Mouse (Mus musculus): ENCODE measurements around the gene Tmem131.

The Tmem131 gene

DNA sequence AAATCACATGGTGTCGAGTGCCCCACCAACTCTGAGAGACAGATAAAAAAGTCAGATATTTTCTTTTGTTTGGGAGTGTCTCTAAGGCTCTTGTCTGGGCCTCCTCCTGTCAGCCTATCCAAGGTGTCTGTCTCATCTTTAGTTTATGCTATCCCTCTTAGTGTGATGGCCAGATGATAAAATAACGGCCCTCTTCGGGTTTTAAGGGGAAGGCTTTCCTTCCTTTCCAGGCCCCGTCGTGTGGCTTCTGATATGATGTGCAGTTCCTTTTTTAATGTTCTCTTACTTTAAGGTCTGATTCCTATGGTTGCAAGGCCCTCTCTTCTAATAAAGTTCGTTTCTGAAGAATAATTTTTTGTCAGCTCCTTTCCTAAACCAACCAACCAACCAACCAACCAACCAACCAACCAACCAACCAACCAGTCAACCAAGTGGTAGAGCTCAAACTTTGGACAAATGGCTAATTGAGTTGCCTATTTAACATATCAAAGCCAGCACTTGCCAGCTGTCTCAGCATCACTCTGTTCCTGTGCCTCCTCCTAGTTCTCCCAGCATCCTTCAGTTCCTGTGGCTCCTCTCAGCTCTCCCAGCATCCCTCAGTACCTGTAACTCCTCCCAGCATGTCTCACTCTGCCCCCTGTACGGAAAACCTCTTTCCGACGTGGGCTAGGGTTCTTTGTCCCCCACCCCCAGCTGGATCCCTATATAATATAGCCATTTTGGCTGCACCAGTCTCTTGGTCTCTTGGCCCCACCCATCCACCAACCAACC, 38.9 kb upstream of the Tmem131 start:
- no peaks in the 10 kb centered on the region for H3K27me3 ChIP-seq (ENCODE audit: insufficient read depth, low read length)
- H3K4me3 ChIP-seq (replicated peaks; ENCODE audit: low read length): 0 out of 2 replicates have a peak overlapping the region, but pooled peaks have one; percentile 13
- TF ChIP-seq NANOG (IDR thresholded peaks at IDR 0.05; ENCODE audit: borderline replicate concordance, low read length) (no peak), POU5F1 (IDR thresholded peaks at IDR 0.05; ENCODE audit: borderline replicate concordance, low read length) (peak; percentile 48; the same call in 1 of the 2 replicates)
- H3K4me1 ChIP-seq (replicated peaks; ENCODE audit: low read depth, low read length): peaks cover 57% of the 10 kb centered on the region
- H3K36me3 ChIP-seq (ENCODE audit: insufficient read depth, low read length): no peaks in the 10 kb centered on the region
- H3K9me3 ChIP-seq (ENCODE audit: low read length): no peaks in the 10 kb centered on the region

DNA sequence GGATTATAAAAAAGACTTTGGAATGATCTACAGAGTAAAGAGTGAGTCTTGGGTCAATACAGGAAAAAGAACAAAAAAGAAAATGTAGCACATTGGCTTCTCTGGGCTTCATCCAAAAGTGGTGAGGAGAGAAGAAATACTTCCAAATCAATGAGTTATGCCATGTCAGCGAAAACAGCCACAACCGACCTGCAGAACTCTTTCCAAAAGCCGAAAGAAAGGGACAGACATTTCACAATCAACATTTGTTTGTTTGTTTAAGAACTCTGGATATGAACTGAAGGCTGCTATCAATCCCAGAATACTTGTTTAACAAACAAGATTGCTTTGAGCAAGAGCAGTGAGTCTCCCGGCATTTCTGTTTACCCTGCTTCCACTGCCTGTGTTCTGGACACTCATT, 33.3 kb upstream of the Tmem131 start:
- no peaks in the 10 kb centered on the region for H3K27me3 ChIP-seq (ENCODE audit: insufficient read depth, low read length)
- peaks cover 9% of the 10 kb centered on the region; the same call in 1 of the 2 replicates for H3K9me3 ChIP-seq (ENCODE audit: low read length)
- no peak overlapping the region for H3K4me3 ChIP-seq (replicated peaks; ENCODE audit: low read length)
- TF ChIP-seq NANOG (IDR thresholded peaks at IDR 0.05; ENCODE audit: borderline replicate concordance, low read length): no peak
- TF ChIP-seq POU5F1 (IDR thresholded peaks at IDR 0.05; ENCODE audit: borderline replicate concordance, low read length): no peak
- TF ChIP-seq CTCF (conservative IDR thresholded peaks at IDR 0.05; ENCODE audit: low read length): no peak
- H3K36me3 ChIP-seq (ENCODE audit: insufficient read depth, low read length): no peaks in the 10 kb centered on the region
- H3K4me1 ChIP-seq (replicated peaks; ENCODE audit: low read depth, low read length): peaks cover 14% of the 10 kb centered on the region

DNA sequence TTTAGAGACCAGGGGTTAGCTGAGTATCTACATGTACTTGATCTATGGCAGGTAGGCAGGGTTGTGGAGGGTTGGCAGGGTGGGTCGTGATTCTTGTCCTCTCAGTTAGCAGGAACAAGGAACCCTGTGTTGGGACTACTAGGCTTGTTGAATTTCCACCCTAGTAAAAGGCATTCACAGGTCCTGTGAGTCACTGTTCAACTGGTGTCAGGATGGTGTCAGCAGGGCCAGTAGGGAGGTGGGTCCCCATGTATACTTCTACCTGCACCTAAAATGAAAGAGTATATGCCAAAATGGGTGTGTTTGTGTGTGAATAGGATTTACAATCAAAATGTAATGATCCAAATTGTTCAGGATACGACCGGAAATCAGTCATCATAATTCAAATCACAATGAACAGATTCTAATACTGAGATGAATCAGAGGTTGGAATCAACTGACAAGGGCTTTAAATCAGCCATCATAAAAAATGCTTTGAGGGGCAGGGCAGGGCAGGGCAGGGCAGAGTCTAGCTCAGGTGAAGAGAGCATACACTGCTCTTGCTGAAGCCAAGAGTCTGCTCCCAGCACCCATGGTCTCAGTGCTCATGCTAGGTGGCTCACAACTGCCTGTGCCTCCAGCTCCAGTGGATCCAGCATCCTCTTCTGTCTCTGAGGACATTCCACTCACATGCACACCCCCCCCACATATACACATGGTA, 27.6 kb upstream of the Tmem131 start:
- no peak overlapping the region for H3K4me3 ChIP-seq (replicated peaks; ENCODE audit: low read length)
- no peak for TF ChIP-seq POU5F1 (IDR thresholded peaks at IDR 0.05; ENCODE audit: borderline replicate concordance, low read length)
- TF ChIP-seq NANOG (IDR thresholded peaks at IDR 0.05; ENCODE audit: borderline replicate concordance, low read length): no peak
- no peak for TF ChIP-seq CTCF (conservative IDR thresholded peaks at IDR 0.05; ENCODE audit: low read length)
- H3K36me3 ChIP-seq (ENCODE audit: insufficient read depth, low read length): no peaks in the 10 kb centered on the region
- H3K27me3 ChIP-seq (ENCODE audit: insufficient read depth, low read length): no peaks in the 10 kb centered on the region
- peaks cover 9% of the 10 kb centered on the region; the same call in 1 of the 2 replicates for H3K9me3 ChIP-seq (ENCODE audit: low read length)
- H3K4me1 ChIP-seq (replicated peaks; ENCODE audit: low read depth, low read length): peaks cover 30% of the 10 kb centered on the region

DNA sequence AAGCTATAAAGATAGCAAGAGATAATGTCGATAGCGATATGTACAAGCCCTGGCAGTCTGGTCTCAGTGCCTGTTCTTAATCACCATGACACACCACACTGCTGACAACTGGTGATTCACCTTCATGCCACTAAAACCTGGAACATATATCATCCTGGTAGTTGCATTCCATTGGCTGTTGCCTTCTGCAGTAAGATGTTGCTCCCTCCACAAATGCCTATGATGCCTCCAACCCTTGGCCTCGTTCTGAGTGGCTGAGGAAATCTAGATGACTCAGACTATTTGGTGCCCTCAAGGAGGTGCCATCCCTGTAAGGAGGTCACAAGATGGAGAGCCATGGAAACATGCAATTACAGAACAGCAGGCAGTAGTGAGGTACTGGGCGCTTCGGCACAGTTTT, 22.4 kb upstream of the Tmem131 start:
- Histone ChIP-seq H3K4me1 (replicated peaks; ENCODE audit: low read depth, low read length) (peaks cover 44% of the 10 kb centered on the region), H3K4me3 (replicated peaks; ENCODE audit: low read length) (no peak overlapping the region), H3K36me3 (ENCODE audit: insufficient read depth, low read length) (no peaks in the 10 kb centered on the region), H3K9me3 (ENCODE audit: low read length) (no peaks in the 10 kb centered on the region), H3K27me3 (ENCODE audit: insufficient read depth, low read length) (no peaks in the 10 kb centered on the region)
- no peak for TF ChIP-seq POU5F1 (IDR thresholded peaks at IDR 0.05; ENCODE audit: borderline replicate concordance, low read length)
- no peak for TF ChIP-seq CTCF (conservative IDR thresholded peaks at IDR 0.05; ENCODE audit: low read length)
- no peak for TF ChIP-seq NANOG (IDR thresholded peaks at IDR 0.05; ENCODE audit: borderline replicate concordance, low read length)

DNA sequence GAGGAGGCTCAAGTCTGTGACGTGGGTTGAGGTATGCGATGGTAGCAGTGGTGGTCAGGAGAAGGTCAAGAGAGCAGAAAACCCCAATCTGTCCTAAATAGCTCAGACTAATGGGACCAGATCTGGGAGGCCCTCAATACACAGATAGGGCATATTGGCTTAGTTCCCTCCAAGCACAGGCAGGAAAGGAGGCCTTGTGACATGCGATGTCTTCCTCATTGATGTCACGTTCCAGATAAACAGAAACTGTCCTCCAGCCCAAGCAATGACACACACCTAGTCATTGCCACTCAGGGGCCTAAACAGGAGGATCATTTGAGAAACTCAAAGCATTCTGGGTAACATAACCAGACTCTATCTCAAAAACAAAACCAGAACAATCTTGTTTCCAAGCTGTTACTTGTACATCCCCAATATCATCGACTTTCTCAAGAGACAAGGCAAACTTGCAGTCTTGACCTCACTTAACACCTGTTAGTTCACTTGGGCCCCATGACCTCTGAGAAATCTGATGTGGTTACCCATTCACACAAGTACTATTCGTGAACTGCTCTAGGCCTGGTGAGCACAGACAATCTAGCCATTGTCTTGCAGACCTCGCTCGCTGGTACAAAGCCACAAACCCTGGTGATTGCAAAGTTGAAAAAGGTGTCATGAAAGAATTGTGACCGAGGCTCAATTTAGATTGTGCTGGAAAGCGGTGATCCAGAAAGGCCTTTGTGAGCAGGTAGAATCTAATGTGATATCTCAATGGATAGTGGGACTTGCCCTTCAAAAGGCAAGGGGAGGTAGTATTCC, 19.1 kb upstream of the Tmem131 start:
- TF ChIP-seq CTCF (conservative IDR thresholded peaks at IDR 0.05; ENCODE audit: low read length): no peak
- peak; percentile 95 for TF ChIP-seq NANOG (IDR thresholded peaks at IDR 0.05; ENCODE audit: borderline replicate concordance, low read length)
- H3K36me3 ChIP-seq (ENCODE audit: insufficient read depth, low read length): no peaks in the 10 kb centered on the region
- H3K4me3 ChIP-seq (replicated peaks; ENCODE audit: low read length): no peak overlapping the region
- H3K9me3 ChIP-seq (ENCODE audit: low read length): peaks cover 6% of the 10 kb centered on the region; the same call in 1 of the 2 replicates
- peaks cover 31% of the 10 kb centered on the region for H3K4me1 ChIP-seq (replicated peaks; ENCODE audit: low read depth, low read length)
- no peaks in the 10 kb centered on the region for H3K27me3 ChIP-seq (ENCODE audit: insufficient read depth, low read length)

DNA sequence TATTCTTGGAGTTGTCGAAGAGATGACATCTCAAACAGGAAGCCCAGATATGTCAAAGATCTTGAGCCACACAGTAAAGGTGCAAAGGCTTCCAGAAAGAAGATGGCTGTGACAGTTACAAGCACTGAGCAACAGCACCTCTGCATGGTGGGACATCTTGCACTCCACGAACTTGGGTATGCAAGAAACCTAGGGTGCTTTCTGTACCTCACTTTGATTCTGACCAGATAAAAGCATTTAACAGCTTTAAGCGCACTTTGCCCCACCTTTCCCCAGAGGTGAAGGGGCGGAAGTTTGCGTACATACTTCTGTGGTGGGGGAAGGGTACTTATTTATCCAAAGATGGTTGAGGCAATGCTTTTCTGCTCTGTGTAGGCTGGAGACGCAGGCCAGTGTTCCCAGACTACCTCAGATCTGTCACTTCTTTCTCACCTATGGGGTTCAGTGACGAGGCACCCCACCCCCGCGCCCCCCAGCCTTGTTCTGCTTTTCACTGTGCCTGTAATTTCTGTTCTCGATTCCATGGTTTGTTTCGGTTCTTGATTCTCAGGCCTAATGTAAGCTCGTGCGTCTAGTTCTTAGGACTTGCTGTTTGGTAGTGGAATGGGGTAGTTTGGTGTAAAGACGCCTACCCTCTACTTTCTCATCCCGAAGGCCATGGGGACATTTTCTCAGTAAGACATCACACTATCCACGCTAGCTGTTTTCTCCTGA, 17.2 kb upstream of the Tmem131 start:
- Histone ChIP-seq H3K4me3 (replicated peaks; ENCODE audit: low read length) (no peak overlapping the region), H3K4me1 (replicated peaks; ENCODE audit: low read depth, low read length) (peaks cover 31% of the 10 kb centered on the region), H3K9me3 (ENCODE audit: low read length) (peaks cover 8% of the 10 kb centered on the region; the same call in 1 of the 2 replicates), H3K27me3 (ENCODE audit: insufficient read depth, low read length) (no peaks in the 10 kb centered on the region), H3K36me3 (ENCODE audit: insufficient read depth, low read length) (no peaks in the 10 kb centered on the region)
- TF ChIP-seq POU5F1 (IDR thresholded peaks at IDR 0.05; ENCODE audit: borderline replicate concordance, low read length): no peak
- no peak for TF ChIP-seq NANOG (IDR thresholded peaks at IDR 0.05; ENCODE audit: borderline replicate concordance, low read length)
- TF ChIP-seq CTCF (conservative IDR thresholded peaks at IDR 0.05; ENCODE audit: low read length): no peak

DNA sequence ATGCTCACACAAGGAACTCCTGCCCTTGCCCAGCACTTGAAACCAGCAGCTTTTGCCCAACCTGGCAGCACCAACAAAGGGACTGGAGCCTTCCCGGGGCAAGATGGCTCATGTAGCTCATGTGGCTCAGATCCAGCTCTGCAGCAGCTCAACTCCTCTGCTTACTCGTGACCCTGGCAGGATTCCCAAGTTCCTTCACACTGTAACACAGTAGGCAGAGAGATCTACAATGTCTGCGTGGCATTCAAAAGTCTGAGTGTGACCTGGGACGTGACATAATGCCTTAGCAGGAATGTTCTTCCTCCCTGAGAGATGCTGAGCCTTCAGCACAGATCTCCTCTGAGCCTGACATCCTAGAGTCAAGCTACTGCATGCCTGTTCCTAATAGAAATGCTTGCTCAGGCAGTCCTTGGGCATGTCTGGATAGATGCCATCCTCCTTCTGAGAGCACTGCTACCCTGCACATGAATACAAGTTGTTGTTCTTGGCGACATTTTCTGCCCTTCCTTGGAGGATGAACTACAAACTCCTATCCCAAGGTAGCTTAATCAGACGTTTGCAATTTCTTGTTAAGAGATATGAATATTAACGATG, 6.2 kb upstream of the Tmem131 start:
- Histone ChIP-seq H3K4me3 (replicated peaks; ENCODE audit: low read length) (no peak overlapping the region), H3K4me1 (replicated peaks; ENCODE audit: low read depth, low read length) (peaks cover 7% of the 10 kb centered on the region), H3K36me3 (ENCODE audit: insufficient read depth, low read length) (no peaks in the 10 kb centered on the region), H3K27me3 (ENCODE audit: insufficient read depth, low read length) (no peaks in the 10 kb centered on the region), H3K9me3 (ENCODE audit: low read length) (no peaks in the 10 kb centered on the region)
- TF ChIP-seq CTCF (conservative IDR thresholded peaks at IDR 0.05; ENCODE audit: low read length): no peak
- no peak for TF ChIP-seq POU5F1 (IDR thresholded peaks at IDR 0.05; ENCODE audit: borderline replicate concordance, low read length)
- no peak for TF ChIP-seq NANOG (IDR thresholded peaks at IDR 0.05; ENCODE audit: borderline replicate concordance, low read length)

Measured in E14TG2a.4 (cell line).